Mouse (Mus musculus): ENCODE results near the gene Uty. TPM values are rescaled to one million over a fixed set of nuclear protein-coding genes. Genes with fewer than 3 reads are reported as not detected.

Uty gene
- total and polyA plus RNA-seq, 2 experiments from 2014 or later, result 22.9 TPM; not detected in 1

- ATAC-seq (ENCODE audit: low FRiP score), result no peak
- Histone ChIP-seq H3K9me3 (ENCODE audit: low read length) (no peaks in the 10 kb centered on the region), H3K4me3 (ENCODE audit: low read depth, low read length) (peak overlapping the region; percentile 36), H3K27ac (ENCODE audit: low read depth, low read length) (no peak overlapping the region), H3K27me3 (ENCODE audit: insufficient read depth, low read length) (no peaks in the 10 kb centered on the region), H3K4me1 (ENCODE audit: insufficient read depth, low read length) (no peaks in the 10 kb centered on the region), H3K36me3 (ENCODE audit: insufficient read depth, low read length) (no peaks in the 10 kb centered on the region), H3K9ac (replicated peaks; ENCODE audit: low read length, poor library complexity, severe bottlenecking) (no peak overlapping the region), H3K4me2 (ENCODE audit: low read depth, low read length, poor library complexity, severe bottlenecking) (peak overlapping the region; percentile 30)
- WGBS, result 61% methylated on average over 5 of the region's 5 CpGs
- DNase-seq (ENCODE audit: low spot score), result no peak
- no peak for TF ChIP-seq CTCF (IDR thresholded peaks at IDR 0.05)
These were observed 1.1 kb downstream of the Uty start for GRCm38 (mm10) chrY:1244421-1244820.

DNA sequence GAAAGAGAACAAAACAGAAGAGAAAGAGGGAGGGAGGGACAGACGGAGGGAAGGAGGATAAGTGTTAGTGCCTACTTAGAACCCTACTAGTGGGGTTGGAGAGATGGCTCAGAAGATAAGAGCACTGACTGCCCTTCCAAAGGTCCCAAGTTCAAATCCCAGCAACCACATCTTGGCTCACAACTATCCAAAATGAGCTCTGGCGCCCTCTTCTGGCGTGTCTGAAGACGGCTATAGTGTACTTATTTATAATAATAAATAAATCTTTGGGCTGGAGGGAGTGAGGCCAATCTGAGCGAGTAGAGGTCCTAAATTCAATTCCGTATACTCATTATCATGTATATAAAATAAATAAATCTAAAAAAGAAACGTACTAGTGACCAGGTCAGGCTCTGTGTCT lies 25.6 kb downstream of the Uty start:
- TF ChIP-seq CTCF (IDR thresholded peaks at IDR 0.05), result no peak
- H3K9ac ChIP-seq (replicated peaks; ENCODE audit: low read length, poor library complexity, severe bottlenecking), result no peak overlapping the region
- H3K4me3 ChIP-seq (ENCODE audit: low read depth, low read length), result no peak overlapping the region
- DNase-seq (ENCODE audit: low spot score), result no peak
- no peaks in the 10 kb centered on the region for H3K27me3 ChIP-seq (ENCODE audit: insufficient read depth, low read length)
- 81% methylated on average over 7 of the region's 7 CpGs for WGBS
- no peaks in the 10 kb centered on the region for H3K9me3 ChIP-seq (ENCODE audit: low read length)
- H3K4me2 ChIP-seq (ENCODE audit: low read depth, low read length, poor library complexity, severe bottlenecking), result no peak overlapping the region
- H3K27ac ChIP-seq (ENCODE audit: low read depth, low read length), result no peak overlapping the region
- no peaks in the 10 kb centered on the region for H3K4me1 ChIP-seq (ENCODE audit: insufficient read depth, low read length)
- no peaks in the 10 kb centered on the region for H3K36me3 ChIP-seq (ENCODE audit: insufficient read depth, low read length)
- ATAC-seq (ENCODE audit: low FRiP score), result no peak

DNA sequence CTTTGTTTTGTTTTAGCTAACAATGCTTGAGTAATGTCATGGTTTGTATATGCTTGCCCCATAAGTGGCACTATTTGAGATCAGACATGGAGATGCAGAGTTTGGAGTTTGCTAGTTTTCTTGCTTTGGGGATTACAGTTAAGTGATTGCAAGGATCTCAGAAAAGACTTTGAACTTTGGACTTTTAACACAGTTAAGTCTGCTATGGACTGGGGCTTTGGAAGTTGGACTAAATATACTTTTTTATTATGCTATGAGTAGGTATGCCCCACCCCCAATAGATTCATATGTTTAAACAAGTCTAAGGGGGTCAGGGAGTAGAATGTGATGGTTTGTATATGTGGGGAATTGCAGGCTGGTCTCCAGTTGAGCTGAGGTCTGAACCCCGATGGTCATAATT lies 67.1 kb downstream of the Uty start:
- Histone ChIP-seq H3K4me1 (ENCODE audit: insufficient read depth, low read length) (no peaks in the 10 kb centered on the region), H3K4me2 (ENCODE audit: low read depth, low read length, poor library complexity, severe bottlenecking) (no peak overlapping the region), H3K9me3 (ENCODE audit: low read length) (no peaks in the 10 kb centered on the region), H3K9ac (replicated peaks; ENCODE audit: low read length, poor library complexity, severe bottlenecking) (no peak overlapping the region), H3K27me3 (ENCODE audit: insufficient read depth, low read length) (no peaks in the 10 kb centered on the region), H3K4me3 (ENCODE audit: low read depth, low read length) (no peak overlapping the region), H3K27ac (ENCODE audit: low read depth, low read length) (no peak overlapping the region), H3K36me3 (ENCODE audit: insufficient read depth, low read length) (no peaks in the 10 kb centered on the region)
- no peak for ATAC-seq (ENCODE audit: low FRiP score)
- WGBS, result 100% methylated on average over 1 of the region's 1 CpGs
- DNase-seq (ENCODE audit: low spot score), result no peak
- no peak for TF ChIP-seq CTCF (IDR thresholded peaks at IDR 0.05)

DNA sequence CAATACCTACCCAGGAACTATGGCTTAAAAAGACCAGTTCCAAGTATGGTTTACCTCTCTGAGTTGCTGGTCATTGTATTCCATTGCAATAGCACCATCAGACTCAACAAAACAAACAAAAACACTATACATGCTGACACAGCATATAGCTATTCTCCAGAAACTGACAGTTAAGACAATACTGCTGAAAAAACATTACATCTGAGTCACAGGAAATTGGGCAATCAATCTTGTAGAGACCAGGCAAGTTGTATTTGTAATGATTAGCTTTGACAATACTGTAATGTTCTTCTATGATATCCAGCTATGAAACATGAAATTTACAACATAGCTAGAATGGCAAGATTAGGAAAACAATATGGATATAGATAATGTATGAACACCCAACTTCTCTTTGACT lies 82.5 kb downstream of the Uty start:
- Histone ChIP-seq H3K36me3 (ENCODE audit: insufficient read depth, low read length) (no peaks in the 10 kb centered on the region), H3K9ac (replicated peaks; ENCODE audit: low read length, poor library complexity, severe bottlenecking) (no peak overlapping the region), H3K27me3 (ENCODE audit: insufficient read depth, low read length) (no peaks in the 10 kb centered on the region), H3K4me3 (ENCODE audit: low read depth, low read length) (no peak overlapping the region), H3K4me2 (ENCODE audit: low read depth, low read length, poor library complexity, severe bottlenecking) (no peak overlapping the region), H3K4me1 (ENCODE audit: insufficient read depth, low read length) (no peaks in the 10 kb centered on the region), H3K9me3 (ENCODE audit: low read length) (no peaks in the 10 kb centered on the region), H3K27ac (ENCODE audit: low read depth, low read length) (no peak overlapping the region)
- TF ChIP-seq CTCF (IDR thresholded peaks at IDR 0.05), result no peak
- no peak for DNase-seq (ENCODE audit: low spot score)
- ATAC-seq (ENCODE audit: low FRiP score), result no peak

- no peak for TF ChIP-seq CTCF (IDR thresholded peaks at IDR 0.05)
- H3K27me3 ChIP-seq (ENCODE audit: insufficient read depth, low read length), result no peaks in the 10 kb centered on the region
- no peak for DNase-seq (ENCODE audit: low spot score)
- H3K36me3 ChIP-seq (ENCODE audit: insufficient read depth, low read length), result no peaks in the 10 kb centered on the region
- H3K4me3 ChIP-seq (ENCODE audit: low read depth, low read length), result no peak overlapping the region
- no peak overlapping the region for H3K27ac ChIP-seq (ENCODE audit: low read depth, low read length)
- H3K9ac ChIP-seq (replicated peaks; ENCODE audit: low read length, poor library complexity, severe bottlenecking), result no peak overlapping the region
- WGBS, result 77% methylated on average over 5 of the region's 5 CpGs
- ATAC-seq (ENCODE audit: low FRiP score), result no peak
- H3K9me3 ChIP-seq (ENCODE audit: low read length), result no peaks in the 10 kb centered on the region
- no peaks in the 10 kb centered on the region for H3K4me1 ChIP-seq (ENCODE audit: insufficient read depth, low read length)
- H3K4me2 ChIP-seq (ENCODE audit: low read depth, low read length, poor library complexity, severe bottlenecking), result no peak overlapping the region
These were observed 129.4 kb downstream of the Uty start for GRCm38 (mm10) chrY:1116153-1116552.

GRCm38 (mm10) chrY:1114016-1114415 lies 131.5 kb downstream of the Uty start:
- no peaks in the 10 kb centered on the region for H3K4me1 ChIP-seq (ENCODE audit: insufficient read depth, low read length)
- no peak for TF ChIP-seq CTCF (IDR thresholded peaks at IDR 0.05)
- DNase-seq (ENCODE audit: low spot score) (peak; percentile 0), ATAC-seq (ENCODE audit: low FRiP score) (no peak)
- no peaks in the 10 kb centered on the region for H3K9me3 ChIP-seq (ENCODE audit: low read length)
- H3K9ac ChIP-seq (replicated peaks; ENCODE audit: low read length, poor library complexity, severe bottlenecking), result no peak overlapping the region
- no peak overlapping the region for H3K4me3 ChIP-seq (ENCODE audit: low read depth, low read length)
- H3K4me2 ChIP-seq (ENCODE audit: low read depth, low read length, poor library complexity, severe bottlenecking), result no peak overlapping the region
- H3K27ac ChIP-seq (ENCODE audit: low read depth, low read length), result no peak overlapping the region
- H3K36me3 ChIP-seq (ENCODE audit: insufficient read depth, low read length), result no peaks in the 10 kb centered on the region
- no peaks in the 10 kb centered on the region for H3K27me3 ChIP-seq (ENCODE audit: insufficient read depth, low read length)
- 8% methylated on average over 2 of the region's 2 CpGs for WGBS

Other genes with a start within 250 kb of the Uty start
- 33.3 and 47.6 TPM in 2 replicates for gene Eif2s3y, start 235.2 kb downstream of the Uty start, total RNA-seq (2014; rRNA removed)
- 76.0 TPM in 1 of 2 replicates, not detected in the other for gene Eif2s3y, start 235.2 kb downstream of the Uty start, polyA plus RNA-seq (2015; fragmentation: Nextera tagmentation; extraction: Ambion mirVana)
- gene Ddx3y, start 40.9 kb upstream of the Uty start, total RNA-seq (2014; rRNA removed), result 20.4 and 21.4 TPM in 2 replicates
- gene Ddx3y, start 40.9 kb upstream of the Uty start, polyA plus RNA-seq (2015; fragmentation: Nextera tagmentation; extraction: Ambion mirVana), result 36.5 TPM in 1 of 2 replicates, not detected in the other
- gene Usp9y, start 214.0 kb upstream of the Uty start, total RNA-seq (2014; rRNA removed), result not detected in 2 replicates
- gene Usp9y, start 214.0 kb upstream of the Uty start, polyA plus RNA-seq (2015; fragmentation: Nextera tagmentation; extraction: Ambion mirVana), result not detected in 2 replicates

Data from midbrain, postnatal 0 days (tissue).